ENCODE assay signal across 9 mouse cellular contexts in genomic region chr10:96646024-96646866, GRCm38 (mm10). TPM values are rescaled to one million over a fixed set of nuclear protein-coding genes. Genes with fewer than 3 reads are reported as not detected.
DNase-seq lines count a peak whose midpoint lies in the region; ATAC-seq and TF ChIP-seq lines count a peak whose summit lies in the region.
"Had no signal": no experiment of that assay in that cellular context is flagged by ENCODE, and none has a peak within 500 bp of the region (broad histone marks: within the 10 kb centered on the region; RNA-seq: fewer than 3 reads in every experiment).

No protein-coding gene starts in this region.

- H3K4me1 ChIP-seq in forebrain, embryonic 14.5 days (ENCODE audit: control insufficient read depth, insufficient read depth, low read length), result peaks cover 18% of the 10 kb centered on the region
- no peaks in the 10 kb centered on the region for H3K4me1 ChIP-seq in intestine, postnatal 0 days (replicated peaks; ENCODE audit: control insufficient read depth, insufficient read depth, low read length)
- peaks cover 17% of the 10 kb centered on the region for H3K4me1 ChIP-seq in limb, embryonic 10.5 days
- H3K4me1 ChIP-seq in midbrain, embryonic 13.5 days (replicated peaks), result peaks cover 26% of the 10 kb centered on the region
- H3K4me1 ChIP-seq in stomach, postnatal 0 days (replicated peaks; ENCODE audit: control insufficient read depth, insufficient read depth), result peaks cover 4% of the 10 kb centered on the region; the same call in 1 of the 2 replicates

- H3K4me3 ChIP-seq in forebrain, embryonic 14.5 days (ENCODE audit: low read depth, low read length), result no peak overlapping the region
- H3K4me3 ChIP-seq in intestine, postnatal 0 days (ENCODE audit: low read depth, low read length), result 0 out of 2 replicates have a peak overlapping the region, but pooled peaks have one; percentile 9
- H3K4me3 ChIP-seq in limb, embryonic 10.5 days, result peak overlapping the region; percentile 21
- H3K4me3 ChIP-seq in midbrain, embryonic 13.5 days (replicated peaks), result no peak overlapping the region
- H3K4me3 ChIP-seq in stomach, postnatal 0 days (ENCODE audit: low read depth, low read length), result no peak overlapping the region

- peak; percentile 13 for ATAC-seq in CD4-positive, CD25-positive, alpha-beta regulatory T cell, adult 4 months
- peak; percentile 66 for ATAC-seq in cerebellum, adult (ENCODE audit: insufficient number of reproducible peaks, low FRiP score, low TSS enrichment)
- ATAC-seq in forebrain, embryonic 14.5 days, result peak; percentile 97
- ATAC-seq in intestine, postnatal 0 days, result peak; percentile 28; the same call in 1 of the 2 replicates
- peak; percentile 98 for ATAC-seq in midbrain, embryonic 13.5 days
- ATAC-seq in stomach, postnatal 0 days (ENCODE audit: low FRiP score, low TSS enrichment), result peak; percentile 60; the same call in 1 of the 2 replicates
- ATAC-seq: Patski had no signal

- WGBS in forebrain, embryonic 14.5 days, result 8% methylated on average over 13 of the region's 13 CpGs
- WGBS in intestine, postnatal 0 days, result 15% methylated on average over 13 of the region's 13 CpGs
- WGBS in limb, embryonic 10.5 days, result 15% methylated on average over 13 of the region's 13 CpGs
- 12% methylated on average over 13 of the region's 13 CpGs for WGBS in midbrain, embryonic 13.5 days
- WGBS in stomach, postnatal 0 days, result 20% methylated on average over 13 of the region's 13 CpGs

- no peaks in the 10 kb centered on the region for H3K9me3 ChIP-seq in forebrain, embryonic 14.5 days (replicated peaks; ENCODE audit: control insufficient read depth, low read length)
- H3K9me3 ChIP-seq in intestine, postnatal 0 days (ENCODE audit: control insufficient read depth), result no peaks in the 10 kb centered on the region
- no peaks in the 10 kb centered on the region for H3K9me3 ChIP-seq in limb, embryonic 10.5 days (replicated peaks)
- H3K9me3 ChIP-seq in midbrain, embryonic 13.5 days, result no peaks in the 10 kb centered on the region
- H3K9me3 ChIP-seq in stomach, postnatal 0 days (ENCODE audit: control insufficient read depth, low read length), result no peaks in the 10 kb centered on the region

- no peak for TF ChIP-seq EP300 in stomach, postnatal 0 days (optimal IDR thresholded peaks at IDR 0.05)

- H3K27me3 ChIP-seq in forebrain, embryonic 14.5 days (replicated peaks; ENCODE audit: control insufficient read depth, insufficient read depth, low read length), result no peaks in the 10 kb centered on the region
- no peaks in the 10 kb centered on the region for H3K27me3 ChIP-seq in intestine, postnatal 0 days (replicated peaks; ENCODE audit: control insufficient read depth, insufficient read depth, low read length)
- no peaks in the 10 kb centered on the region for H3K27me3 ChIP-seq in limb, embryonic 10.5 days (ENCODE audit: low read depth, poor library complexity, severe bottlenecking)
- no peaks in the 10 kb centered on the region for H3K27me3 ChIP-seq in midbrain, embryonic 13.5 days
- no peaks in the 10 kb centered on the region for H3K27me3 ChIP-seq in stomach, postnatal 0 days (ENCODE audit: control insufficient read depth, insufficient read depth, low read length)
- H3K27me3 ChIP-seq: Patski had no signal

- peak overlapping the region; percentile 53 for H3K9ac ChIP-seq in forebrain, embryonic 14.5 days (ENCODE audit: low read length)
- H3K9ac ChIP-seq in intestine, postnatal 0 days (ENCODE audit: low read depth, low read length), result no peak overlapping the region
- H3K9ac ChIP-seq in midbrain, embryonic 13.5 days (replicated peaks), result peak overlapping the region; percentile 29
- H3K9ac ChIP-seq in stomach, postnatal 0 days (ENCODE audit: low read length), result no peak overlapping the region

- no peak for TF ChIP-seq CTCF in intestine, postnatal 0 days (IDR thresholded peaks at IDR 0.05; ENCODE audit: low read depth)
- TF ChIP-seq CTCF in stomach, postnatal 0 days (IDR thresholded peaks at IDR 0.05; ENCODE audit: low read depth), result no peak

- peak overlapping the region; percentile 87 for H3K27ac ChIP-seq in forebrain, embryonic 14.5 days (ENCODE audit: low read depth, low read length)
- no peak overlapping the region for H3K27ac ChIP-seq in intestine, postnatal 0 days (ENCODE audit: low read depth, low read length)
- H3K27ac ChIP-seq in limb, embryonic 10.5 days, result peak overlapping the region; percentile 66
- peak overlapping the region; percentile 86 for H3K27ac ChIP-seq in midbrain, embryonic 13.5 days
- no peak overlapping the region for H3K27ac ChIP-seq in stomach, postnatal 0 days (replicated peaks)

- peak; percentile 94 for DNase-seq in forebrain, embryonic 14.5 days (ENCODE audit: low spot score)
- peak; percentile 53 for DNase-seq in limb, embryonic 10.5 days (ENCODE audit: low spot score)
- peak; percentile 39 for DNase-seq in stomach, postnatal 0 days (ENCODE audit: low spot score)
- DNase-seq in gastrocnemius, adult 18-20 months (ENCODE audit: low spot score), result no peak

- no peaks in the 10 kb centered on the region for H3K36me3 ChIP-seq in forebrain, embryonic 14.5 days (ENCODE audit: control insufficient read depth, insufficient read depth, low read length)
- no peaks in the 10 kb centered on the region for H3K36me3 ChIP-seq in intestine, postnatal 0 days (ENCODE audit: control insufficient read depth, insufficient read depth)
- H3K36me3 ChIP-seq in limb, embryonic 10.5 days, result no peaks in the 10 kb centered on the region
- H3K36me3 ChIP-seq in midbrain, embryonic 13.5 days, result no peaks in the 10 kb centered on the region
- H3K36me3 ChIP-seq in stomach, postnatal 0 days (ENCODE audit: control insufficient read depth, insufficient read depth, low read length), result no peaks in the 10 kb centered on the region

- H3K4me2 ChIP-seq in forebrain, embryonic 14.5 days (ENCODE audit: low read length), result peak overlapping the region; percentile 44
- peak overlapping the region; percentile 48 for H3K4me2 ChIP-seq in intestine, postnatal 0 days (replicated peaks; ENCODE audit: low read depth)
- peak overlapping the region; percentile 38 for H3K4me2 ChIP-seq in midbrain, embryonic 13.5 days (replicated peaks)
- H3K4me2 ChIP-seq in stomach, postnatal 0 days (replicated peaks; ENCODE audit: low read depth), result peak overlapping the region; percentile 31; the same call in 1 of the 2 replicates

RNA-seq across cellular contexts. Expression of gene Btg1, which starts 29.4 kb away (rescaled TPM):
- polyA plus RNA-seq in CD4-positive, CD25-positive, alpha-beta regulatory T cell, adult 4 months (2017; shearing (Covaris generic)), result 100 to 1,000 TPM; 220 to 247 TPM
- 63.6 and 73.8 TPM in 2 replicates for polyA plus RNA-seq in forebrain, embryonic 14.5 days (2014; fragmentation: Nextera tagmentation; extraction: Ambion mirVana)
- polyA plus RNA-seq in intestine, postnatal 0 days (2015; fragmentation: Nextera tagmentation; extraction: Ambion mirVana), result 29.5 and 30.1 TPM in 2 replicates
- 19.3 and 34.6 TPM in 2 replicates for polyA plus RNA-seq in limb, embryonic 10.5 days (2016; fragmentation: Nextera tagmentation; extraction: Ambion mirVana)
- 52.9 and 58.2 TPM in 2 replicates for polyA plus RNA-seq in midbrain, embryonic 13.5 days (2015; fragmentation: Nextera tagmentation; extraction: Ambion mirVana)
- polyA plus RNA-seq in stomach, postnatal 0 days (2015; fragmentation: Nextera tagmentation; extraction: Ambion mirVana), result 59.8 and 63.0 TPM in 2 replicates
- total RNA-seq in gastrocnemius, adult 18-20 months (2021), result 10 to 100 TPM; 12.1 to 13.9 TPM

Comparison
In these comparisons a context has a peak if more than half of its experiments do, and no peak if none do; other contexts are left out.
1. ATAC-seq: peak in every context shown above with its lines; median percentile 98 in midbrain, embryonic 13.5 days; 97 in forebrain, embryonic 14.5 days; 66 in cerebellum, adult; 60 in stomach, postnatal 0 days; 28 in intestine, postnatal 0 days; 13 in CD4-positive, CD25-positive, alpha-beta regulatory T cell, adult 4 months.
2. H3K27ac ChIP-seq: peak in forebrain, embryonic 14.5 days (single experiment), limb, embryonic 10.5 days (single experiment) and midbrain, embryonic 13.5 days (single experiment); none in intestine, postnatal 0 days (single experiment) and stomach, postnatal 0 days (single experiment).
3. H3K4me3 ChIP-seq: peak in intestine, postnatal 0 days (single experiment) and limb, embryonic 10.5 days (single experiment); none in forebrain, embryonic 14.5 days (single experiment), midbrain, embryonic 13.5 days (single experiment) and stomach, postnatal 0 days (single experiment).
4. H3K9ac ChIP-seq: peak in forebrain, embryonic 14.5 days (single experiment) and midbrain, embryonic 13.5 days (single experiment); none in intestine, postnatal 0 days (single experiment) and stomach, postnatal 0 days (single experiment).
5. Peak in every context shown above with its lines, with median percentiles within 50 percentile points of each other: H3K4me2 ChIP-seq.